Mouse (Mus musculus) spleen, postnatal 36 days (tissue): ENCODE data around the gene Ly86.

ENCODE experiments used
- DNase-seq, 2 experiments: peaks; one replicate each; pipeline ENCODE4 v3.0.0; 2022; ENCODE audit warnings: low spot score in 2 of 2, mixed read lengths in 1 of 2

Gene Ly86

DNA sequence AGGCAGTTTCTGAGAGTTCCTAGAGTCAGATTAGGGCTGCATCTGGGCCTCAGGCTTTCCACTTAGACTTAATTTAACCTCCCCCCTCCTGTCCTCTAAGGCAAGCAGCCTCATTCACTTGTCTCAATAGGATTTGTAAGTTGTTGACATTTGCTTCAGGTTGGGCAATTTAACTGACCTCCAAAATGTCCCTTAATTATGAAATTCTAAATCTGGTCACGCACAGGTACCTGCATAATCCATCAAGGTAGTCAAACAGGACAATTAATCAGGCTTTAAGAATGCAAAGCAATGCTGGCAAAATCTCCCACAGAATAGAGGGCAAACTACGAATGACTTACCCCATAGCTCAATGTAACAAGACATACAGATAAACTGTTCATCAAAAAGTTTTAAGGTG, 8.0 kb downstream of the Ly86 start:
- DNase-seq = no peak

DNA sequence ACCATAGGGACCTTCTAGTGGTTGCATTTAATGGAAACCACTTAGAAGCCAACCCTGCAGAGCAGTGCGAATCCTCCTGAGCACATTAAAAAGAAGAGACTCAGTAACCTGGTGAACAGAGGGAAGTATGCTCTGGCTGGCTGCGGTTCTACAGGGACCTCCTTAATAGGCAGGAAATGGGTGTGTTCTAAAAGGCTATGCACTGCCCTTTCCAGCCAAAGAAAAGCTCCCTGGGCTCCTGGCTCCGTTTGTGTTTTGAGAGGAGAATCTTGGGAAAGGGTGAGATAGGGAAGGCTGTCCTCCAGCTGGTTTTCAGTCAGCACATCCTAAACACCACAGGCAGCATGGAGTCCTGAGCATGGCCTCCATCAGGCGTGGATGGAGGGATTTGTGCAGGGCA, 8.9 kb downstream of the Ly86 start:
- DNase-seq = peak; percentile 61 to 68

DNA sequence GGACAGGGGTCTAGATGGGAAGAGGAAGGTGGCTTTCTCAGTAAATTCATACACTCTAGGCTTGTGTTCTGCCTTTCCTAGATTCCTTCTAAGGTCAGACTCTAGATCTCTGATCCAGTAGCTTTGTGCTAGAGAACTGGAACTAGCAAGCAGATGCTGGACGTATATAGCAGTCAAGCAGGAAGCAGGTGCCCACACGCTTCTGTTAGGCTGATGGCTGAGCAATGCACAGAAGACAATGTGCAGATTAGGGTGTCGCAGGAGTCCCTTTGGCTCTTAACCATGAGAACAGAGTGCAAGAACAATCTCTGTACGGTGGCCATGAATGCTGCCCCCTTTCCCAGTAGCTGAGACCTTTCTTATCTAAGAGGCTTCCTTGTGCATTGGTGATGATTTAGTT, 9.4 kb downstream of the Ly86 start:
- peak; percentile 39 to 45 for DNase-seq

DNA sequence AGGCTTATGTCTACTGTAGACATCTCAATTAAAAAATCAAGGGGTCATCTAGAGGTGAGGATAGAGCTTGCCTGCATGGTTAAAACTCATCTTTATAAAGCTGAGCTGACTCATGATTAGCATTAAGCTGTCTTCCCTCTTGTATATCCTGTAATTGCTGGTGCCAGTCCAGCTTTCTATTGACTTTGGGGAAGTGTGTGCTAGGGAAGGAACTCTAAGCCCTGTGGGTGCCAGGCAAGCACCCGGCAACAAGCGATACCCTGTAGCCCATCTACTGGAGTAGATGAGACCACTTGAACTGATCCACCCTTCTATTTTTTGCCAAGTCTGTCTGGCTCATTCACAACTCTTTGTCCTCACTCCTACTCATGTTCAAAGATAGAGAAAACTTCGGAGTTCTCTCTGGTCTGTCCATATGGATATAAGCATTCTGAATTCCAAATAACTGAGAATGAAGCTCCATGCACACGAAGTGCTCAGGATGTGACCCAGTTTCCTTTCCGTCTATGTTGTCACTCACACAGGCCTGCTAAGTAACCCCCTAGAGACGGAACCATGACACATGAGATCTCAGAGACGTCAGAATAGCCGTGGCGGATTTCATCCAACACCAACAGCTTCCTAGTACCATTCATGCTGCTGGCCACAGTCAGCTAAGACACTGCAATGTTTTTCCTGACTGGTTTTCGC, 10.8 kb downstream of the Ly86 start:
- DNase-seq = peak; percentile 39 to 48

DNA sequence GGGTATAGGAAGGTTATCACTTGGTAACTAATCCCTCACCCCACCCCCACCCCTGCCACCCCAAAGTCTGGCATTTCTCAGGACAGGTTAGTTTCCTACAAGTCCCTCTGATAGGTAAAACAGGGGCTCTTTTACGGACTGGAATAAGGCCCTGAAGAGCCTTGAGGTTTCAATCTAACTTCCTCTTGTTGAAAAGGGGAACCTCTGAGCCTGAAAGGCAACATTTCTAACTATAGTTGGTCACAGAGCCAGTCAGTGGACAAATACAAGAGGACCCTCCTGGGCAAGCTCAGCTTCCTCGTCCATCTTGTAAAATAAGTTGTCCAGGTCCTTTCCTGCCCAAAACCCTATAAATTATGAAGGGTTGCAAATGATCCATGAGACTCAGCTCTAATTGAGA, 11.5 kb downstream of the Ly86 start:
- DNase-seq = peak; percentile 39 to 62

DNA sequence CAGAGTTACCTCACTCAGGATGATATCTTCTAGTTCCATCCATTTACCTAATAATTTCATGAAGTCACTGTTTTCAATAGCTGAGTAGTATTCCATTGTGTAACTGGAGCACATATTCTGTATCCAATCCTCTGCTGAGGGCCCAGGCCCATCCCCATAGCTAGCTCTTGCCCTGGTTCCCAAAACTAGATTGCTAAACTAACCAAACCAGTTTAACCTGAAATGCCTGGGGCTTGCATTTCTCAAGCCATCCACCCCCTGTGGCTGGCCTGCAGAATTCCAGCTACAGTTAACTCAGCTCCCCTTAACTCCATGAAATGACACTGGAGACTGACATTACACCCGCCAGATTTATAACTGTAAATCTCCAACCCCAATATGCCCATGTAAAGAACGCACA, 13.1 kb downstream of the Ly86 start:
- DNase-seq = no peak

DNA sequence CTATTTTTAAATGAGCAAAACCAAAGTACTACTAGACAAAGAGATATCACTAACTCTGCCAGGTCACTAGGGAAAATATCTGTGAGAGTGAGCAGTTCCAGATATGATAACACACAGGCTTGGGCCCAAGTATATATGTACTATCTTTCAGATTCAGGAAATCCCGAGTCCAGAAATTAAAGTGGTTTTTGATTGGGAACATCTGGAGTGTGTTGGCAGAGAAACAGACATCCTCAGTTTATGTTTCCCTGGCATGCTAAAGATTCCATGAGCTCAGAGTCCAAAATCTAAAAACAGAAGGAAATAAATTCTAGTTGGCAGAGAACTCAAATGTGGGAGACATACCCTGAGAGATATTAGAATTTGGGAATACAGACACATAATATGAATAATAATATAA, 16.2 kb downstream of the Ly86 start:
- DNase-seq = no peak

DNA sequence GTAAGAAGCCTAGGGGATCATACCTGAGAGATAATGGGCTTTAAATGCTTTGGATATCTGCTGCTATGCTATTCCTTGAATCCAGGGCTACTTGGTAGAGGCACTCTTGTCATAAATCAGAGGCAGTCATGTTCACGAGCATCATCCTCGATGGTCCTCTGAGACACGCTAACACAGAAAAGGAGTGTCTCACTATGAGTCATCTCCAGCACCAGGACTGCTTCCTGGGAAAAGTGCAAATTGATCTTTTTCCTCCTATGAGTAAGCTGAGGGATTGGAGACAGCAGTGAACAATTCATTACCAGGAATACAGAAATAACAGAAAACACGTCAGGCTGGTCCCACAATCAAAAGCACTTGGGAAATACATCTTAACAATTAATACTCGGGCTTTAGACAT, 19.3 kb downstream of the Ly86 start:
- no peak for DNase-seq

DNA sequence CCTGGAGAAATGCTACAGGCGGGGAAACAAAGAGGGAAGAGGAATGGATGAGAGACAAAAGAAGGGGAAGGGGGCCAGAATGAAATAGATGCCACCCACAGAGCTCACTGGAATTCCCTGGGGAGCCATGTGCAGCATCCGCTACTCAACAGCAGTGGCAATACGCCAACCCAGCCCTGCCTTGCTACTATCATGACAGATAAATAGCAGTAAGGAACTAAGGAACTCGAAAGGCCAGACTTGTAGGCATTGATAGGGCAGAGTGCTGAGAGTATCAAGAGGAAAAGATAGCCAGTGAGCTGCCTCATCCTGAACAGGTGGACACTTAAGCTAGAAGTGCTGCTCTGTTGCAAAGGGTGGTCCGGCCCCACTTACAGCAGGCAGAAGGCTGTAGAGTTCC, 31.4 kb downstream of the Ly86 start:
- DNase-seq = no peak

DNA sequence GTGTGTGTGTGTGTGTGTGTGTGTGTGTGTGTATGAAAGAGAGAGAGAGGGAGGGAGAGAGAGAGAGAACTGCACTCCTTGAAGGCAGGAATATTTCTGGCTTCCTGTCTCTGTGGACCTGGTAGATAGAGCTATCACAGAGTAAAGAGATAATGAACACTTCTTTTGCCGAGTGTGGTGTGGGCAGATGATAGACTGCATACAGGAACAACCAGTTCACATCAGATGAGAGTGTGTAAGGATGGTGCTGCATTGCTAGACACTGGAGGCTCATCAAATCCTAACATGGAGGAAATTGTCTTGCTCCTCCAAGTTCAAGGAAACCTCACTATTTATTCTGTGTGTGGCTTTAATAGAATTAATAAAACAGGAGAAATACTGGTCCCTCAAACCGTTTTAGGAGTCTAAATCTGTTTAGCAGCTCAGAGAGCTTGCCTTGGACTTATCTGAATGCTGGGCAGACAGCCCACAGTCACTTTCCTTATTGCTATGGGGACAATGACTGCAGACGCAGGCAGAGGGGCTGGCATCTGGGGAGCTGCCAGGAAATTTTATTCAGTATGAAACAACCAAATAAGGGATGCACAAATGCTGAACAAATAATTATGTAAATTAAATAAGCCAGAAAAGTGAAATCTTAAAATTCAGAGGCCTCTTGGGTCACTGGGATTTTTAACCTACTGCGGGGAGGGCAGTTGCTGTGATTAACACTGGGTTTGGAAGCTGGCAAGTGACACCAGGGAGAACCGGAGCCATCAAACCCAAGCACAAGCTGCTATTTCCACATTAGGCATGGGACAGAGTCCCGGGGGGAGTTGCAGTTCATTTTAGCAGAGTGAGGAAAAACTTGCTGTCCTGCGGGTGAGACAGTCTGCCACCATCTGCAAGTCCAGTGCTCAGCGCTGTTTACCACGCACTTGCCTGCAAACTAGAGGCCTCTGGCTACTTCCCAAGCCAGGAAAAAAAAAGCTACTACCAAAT, 43.5 kb downstream of the Ly86 start:
- no peak for DNase-seq

DNA sequence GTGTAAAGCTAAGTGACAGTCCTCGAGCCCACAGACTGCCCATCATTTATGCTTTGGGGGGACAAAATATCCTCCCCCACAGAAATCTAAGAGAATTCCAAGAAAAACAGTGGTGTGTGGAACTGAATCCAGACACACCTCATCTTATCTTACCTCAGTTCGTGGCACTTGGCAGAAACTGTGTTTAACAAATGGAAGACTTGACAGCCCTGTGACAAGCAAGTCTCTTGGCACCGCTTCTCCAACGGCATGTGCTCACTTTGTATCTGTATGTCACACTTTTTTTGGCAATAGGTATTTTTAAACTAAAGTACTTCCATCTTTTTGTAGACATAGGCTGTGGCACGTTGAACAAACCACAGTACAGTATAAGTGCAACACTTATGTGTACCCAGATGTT, 44.3 kb downstream of the Ly86 start:
- no peak for DNase-seq

DNA sequence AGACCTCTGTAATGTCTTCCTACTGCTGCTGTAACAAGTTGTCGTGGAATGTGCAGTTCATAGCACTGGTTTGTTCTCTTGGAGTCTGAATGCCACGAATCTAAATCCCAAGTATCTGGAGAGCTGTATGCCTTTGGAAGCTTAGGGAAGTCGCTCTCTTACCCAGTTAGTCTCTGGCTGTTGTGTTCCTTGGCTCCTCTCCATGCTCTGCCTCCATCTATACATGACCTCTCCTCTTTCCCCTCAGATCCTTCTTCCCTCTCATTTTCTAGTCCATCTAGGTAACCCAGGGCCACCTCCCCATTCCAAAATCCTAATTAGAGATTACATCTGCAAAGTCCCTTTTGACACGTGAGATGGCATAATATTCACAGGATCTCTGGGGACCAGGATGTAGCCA, 53.8 kb downstream of the Ly86 start:
- no peak for DNase-seq

DNA sequence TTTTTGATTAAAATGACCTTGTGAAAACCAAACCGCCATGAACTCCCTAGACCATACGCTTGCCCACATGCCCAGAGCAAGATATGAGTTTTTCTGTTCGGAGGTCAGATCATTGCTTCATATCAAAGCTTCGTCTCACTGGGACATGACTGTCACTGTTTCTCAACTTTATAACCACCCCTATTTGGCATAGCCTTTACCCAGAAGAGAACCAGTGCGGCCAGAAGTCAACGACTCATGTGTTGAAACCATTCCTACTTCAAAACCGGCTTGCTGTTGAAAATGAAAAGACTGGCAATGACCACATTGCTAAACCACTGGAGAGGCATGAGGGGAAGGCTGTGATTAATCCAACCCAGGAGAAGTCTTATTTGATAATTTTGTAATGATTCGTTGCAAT, 54.3 kb downstream of the Ly86 start:
- no peak for DNase-seq

DNA sequence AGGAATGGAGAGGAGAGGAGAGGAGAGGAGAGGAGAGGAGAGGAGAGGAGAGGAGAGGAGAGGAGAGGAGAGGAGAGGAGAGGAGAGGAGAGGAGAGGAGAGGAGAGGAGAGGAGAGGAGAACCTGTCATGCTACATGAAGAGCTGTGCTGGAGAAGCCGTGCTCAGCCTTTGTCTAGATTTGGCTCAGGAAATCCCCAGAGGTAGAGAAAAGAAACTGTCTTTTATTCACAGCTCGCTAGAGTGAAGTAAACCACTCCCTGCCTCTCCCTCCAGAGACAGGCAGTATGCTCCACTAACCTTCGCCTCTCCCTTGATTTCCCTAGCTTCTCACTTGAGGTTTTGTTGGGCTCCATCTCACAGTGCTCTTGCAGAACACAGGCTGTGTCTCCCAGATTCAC, 57.4 kb downstream of the Ly86 start:
- DNase-seq = peak; percentile 26 to 29

DNA sequence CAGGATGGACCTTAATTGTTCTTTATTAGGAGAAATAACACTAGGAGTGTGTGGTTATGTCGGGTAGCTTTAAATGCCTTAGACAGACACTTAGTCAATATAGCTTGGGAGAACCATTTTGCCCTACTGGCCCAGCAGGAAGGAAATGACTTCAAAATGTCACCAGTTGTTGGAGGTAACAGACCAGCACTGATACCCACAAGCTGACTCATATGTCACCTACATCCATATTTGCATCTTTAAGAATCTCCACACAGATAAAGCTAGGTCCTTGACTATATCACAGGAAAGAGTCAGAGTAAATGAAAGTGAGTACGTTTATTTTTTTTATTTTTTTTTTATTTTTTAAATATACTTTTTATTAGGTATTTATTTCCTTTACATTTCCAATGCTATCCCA, 58.7 kb downstream of the Ly86 start:
- no peak for DNase-seq

DNA sequence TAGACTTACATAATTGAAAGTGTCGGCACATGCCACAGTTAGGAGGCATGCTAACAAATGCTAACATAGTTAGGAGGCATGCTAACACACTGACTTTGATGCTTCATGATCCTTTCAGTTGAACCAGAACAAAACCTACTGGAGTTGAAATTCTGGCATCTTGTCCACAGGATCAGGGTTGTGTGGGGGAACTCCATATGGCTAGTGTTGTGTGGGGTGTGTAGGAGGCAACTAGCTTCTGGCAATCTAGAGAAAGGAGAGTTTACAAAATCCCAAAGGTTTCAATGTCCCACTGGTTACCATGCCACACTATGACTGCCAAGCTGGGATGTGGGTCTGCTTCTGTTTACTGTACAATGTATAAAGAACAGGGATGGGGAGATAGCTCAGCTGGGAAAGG, 70.7 kb downstream of the Ly86 start:
- no peak for DNase-seq

DNA sequence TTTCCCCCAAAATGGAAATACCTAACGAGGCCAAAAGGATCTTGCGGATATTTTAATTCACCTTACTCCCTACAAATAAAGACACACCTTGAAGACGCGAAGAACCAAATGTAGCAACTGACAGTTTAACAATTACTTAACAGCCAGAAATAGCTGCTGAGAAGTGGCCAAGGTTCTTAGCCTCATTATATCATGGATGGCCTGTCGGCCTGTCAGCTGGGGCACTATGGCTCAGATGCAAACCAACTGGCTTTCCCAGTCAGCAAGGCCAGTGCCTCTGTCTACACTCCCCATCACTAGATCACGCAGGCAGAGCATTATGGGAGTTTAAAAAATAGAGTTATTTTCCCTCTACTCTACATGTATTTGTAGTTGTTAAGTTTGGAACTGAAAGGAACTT, 78.4 kb downstream of the Ly86 start:
- no peak for DNase-seq

DNA sequence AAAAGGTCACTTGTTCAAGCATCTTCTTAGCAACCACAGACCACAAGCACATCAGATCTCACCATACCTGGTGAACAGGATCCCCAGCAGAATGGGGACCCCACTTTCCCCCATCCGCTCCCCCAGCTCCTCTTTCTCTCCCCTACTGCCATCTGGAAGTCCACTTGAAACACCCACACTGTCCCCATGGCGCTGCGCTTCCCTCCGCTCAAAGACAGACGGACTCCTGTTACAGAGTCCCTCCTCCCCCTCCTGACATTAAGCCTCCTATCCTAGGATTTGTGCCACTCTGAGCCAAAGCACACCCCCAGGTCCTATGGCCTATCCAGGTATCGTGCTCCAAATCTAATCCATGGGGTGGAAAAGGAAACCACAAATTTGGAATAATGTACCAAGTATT, 79.9 kb downstream of the Ly86 start:
- no peak for DNase-seq

DNA sequence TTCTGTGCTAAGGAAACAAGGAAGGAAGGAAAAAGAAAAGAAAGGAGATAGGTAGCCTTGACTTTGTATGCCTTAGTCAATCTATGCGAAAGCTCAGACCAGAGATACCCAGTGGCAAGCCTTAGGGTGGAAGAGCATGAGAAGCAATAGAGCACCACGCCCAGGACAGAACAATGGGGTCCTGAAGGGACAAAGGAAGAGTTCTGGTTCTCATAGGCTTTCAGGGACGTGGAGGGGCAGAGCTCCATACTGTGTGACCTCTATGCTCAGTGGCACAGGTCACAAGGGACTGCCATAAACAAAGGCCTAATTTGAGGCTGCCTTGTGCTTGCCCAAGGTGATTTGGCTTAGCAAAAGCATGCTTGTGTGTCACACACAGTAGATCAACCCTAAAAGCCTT, 80.4 kb downstream of the Ly86 start:
- no peak for DNase-seq

DNA sequence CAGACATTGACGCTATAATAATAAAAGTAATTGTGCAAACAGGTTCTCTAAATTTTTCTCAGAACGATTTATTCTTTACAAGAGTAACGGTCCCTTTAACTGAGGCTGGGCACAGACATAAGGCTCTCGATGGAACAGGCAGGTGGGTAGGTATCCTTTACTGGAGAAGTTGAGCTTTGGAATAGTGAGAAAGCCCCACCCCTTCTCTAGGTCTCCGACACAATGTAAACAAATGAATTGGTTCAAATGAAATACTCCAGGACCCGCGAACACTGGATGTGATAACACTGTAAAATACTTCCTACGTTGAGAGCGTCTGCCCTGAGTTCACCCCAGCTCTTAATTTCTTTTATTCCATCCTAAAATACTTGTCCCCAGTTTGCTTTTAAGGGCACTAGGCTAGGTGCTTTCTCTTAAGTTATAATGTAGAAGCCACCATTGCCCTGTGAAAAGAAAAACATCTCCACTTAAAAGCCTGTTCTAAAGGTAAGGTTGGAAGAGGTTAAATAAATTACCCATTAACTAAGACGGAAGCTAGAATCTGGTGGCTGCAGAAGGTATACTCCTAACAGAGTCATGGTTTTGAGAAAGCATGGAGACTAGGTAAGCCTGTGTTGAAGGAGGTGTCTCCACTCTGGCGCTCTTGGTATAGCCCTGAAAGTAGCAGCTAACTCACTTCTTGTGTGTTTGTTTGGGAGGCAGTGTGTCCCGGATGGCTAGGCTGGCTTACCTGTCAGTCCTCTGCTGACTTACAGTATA, 81.7 kb downstream of the Ly86 start:
- DNase-seq = no peak

DNA sequence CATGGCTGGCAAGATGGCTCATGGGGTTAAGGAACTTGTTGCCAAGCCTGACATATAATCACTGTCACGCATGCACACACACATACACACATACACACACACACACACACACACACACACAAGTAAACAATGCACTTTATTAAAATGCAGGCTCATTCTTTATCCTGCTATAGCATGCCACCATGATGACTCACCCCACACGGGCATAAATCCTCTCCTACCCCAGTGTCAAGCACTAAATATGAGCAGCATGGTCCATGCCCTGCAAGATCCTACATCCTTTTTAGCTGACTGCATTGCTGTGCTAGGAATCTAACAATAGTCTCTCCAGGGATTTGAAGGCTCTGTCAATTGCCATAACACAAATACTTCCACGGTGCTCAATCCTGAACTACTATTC, 83.5 kb downstream of the Ly86 start:
- no peak for DNase-seq

DNA sequence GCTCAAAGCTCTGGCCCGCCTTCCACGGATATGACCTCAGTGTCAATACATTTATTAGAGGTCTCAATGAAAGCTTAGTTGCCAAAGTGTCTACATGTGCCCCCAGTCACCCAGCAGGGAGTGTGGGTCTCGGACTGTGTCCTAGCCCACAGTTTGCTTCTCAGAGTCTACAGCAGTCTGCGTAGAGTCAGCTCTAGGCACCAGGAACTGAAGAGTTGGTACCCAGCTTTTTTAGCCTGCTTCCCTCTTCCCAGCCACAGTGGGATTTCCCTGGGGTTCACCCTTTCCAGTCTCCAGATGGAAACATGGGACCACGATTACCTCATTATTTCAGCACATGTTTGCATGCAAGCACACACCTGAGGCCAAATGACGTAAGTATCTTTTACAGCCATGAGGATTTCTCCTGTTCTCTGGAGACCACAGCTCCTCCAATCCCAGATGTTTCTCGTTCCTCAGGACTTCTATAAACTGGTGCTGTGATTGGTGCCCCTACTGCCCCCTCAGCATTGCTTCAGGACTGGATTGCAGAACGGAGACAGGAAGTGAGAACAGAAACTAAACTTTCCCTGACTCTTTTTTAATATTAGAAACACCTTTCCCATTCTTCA, 84.8 kb downstream of the Ly86 start:
- no peak for DNase-seq
